Mouse (Mus musculus) lung, embryonic 16.5 days (tissue): ENCODE results near the gene Unc5a. TPM values are rescaled to one million over a fixed set of nuclear protein-coding genes. Genes with fewer than 3 reads are reported as not detected.

Experiments used
- ATAC-seq: fragments of 200-750 bp; cut with Nextera tagmentation; 2 replicates; pipeline ENCODE4 v1.8.0; 2017; ENCODE audit warnings: low read depth, mild to moderate bottlenecking, moderate library complexity
- H3K27ac ChIP-seq: fragments of 300-500 bp; sonication (generic); 2 replicates; pipeline ENCODE4 v1.5.1; 2014; ENCODE audit warnings: mild to moderate bottlenecking, control low read depth, low read length
- H3K27me3 ChIP-seq: fragments of 300-500 bp; sonication (generic); 2 replicates; pipeline ENCODE4 v1.6.1; 2014; ENCODE audit warnings: low read depth, low read length, mixed read lengths; ENCODE audit not compliant: control insufficient read depth, insufficient read depth
- H3K36me3 ChIP-seq: fragments of 300-500 bp; sonication (generic); 2 replicates; pipeline ENCODE4 v1.6.1; 2014; ENCODE audit warnings: low read length; ENCODE audit not compliant: control insufficient read depth, insufficient read depth
- H3K4me1 ChIP-seq: fragments of 300-500 bp; sonication (generic); replicated peaks from 2 replicates; pipeline ENCODE4 v1.6.1; 2014; ENCODE audit warnings: low read length, mixed read lengths; ENCODE audit not compliant: control insufficient read depth, insufficient read depth
- H3K4me2 ChIP-seq: fragments of 300-500 bp; sonication (generic); 2 replicates; pipeline ENCODE4 v1.6.1; 2014; ENCODE audit warnings: low read depth, low read length, control low read depth
- H3K4me3 ChIP-seq: fragments of 300-500 bp; sonication (generic); 2 replicates; pipeline ENCODE4 v1.5.1; 2014; ENCODE audit warnings: mild to moderate bottlenecking, low read length, control low read depth
- H3K9ac ChIP-seq: fragments of 300-500 bp; sonication (generic); 2 replicates; pipeline ENCODE4 v1.6.1; 2014; ENCODE audit warnings: low read length, control low read depth
- H3K9me3 ChIP-seq: fragments of 300-500 bp; sonication (generic); 2 replicates; pipeline ENCODE4 v1.6.1; 2016; ENCODE audit warnings: low read length; ENCODE audit not compliant: control insufficient read depth
- WGBS: fragments of 180-500 bp; shearing (Covaris S2); extraction: QIAGEN DNeasy Blood & Tissue Kit; methylation state at CpG from one replicate; pipeline ENCODE4 v1.1.7; 2014; 5-methylcytosine and 5-hydroxymethylcytosine counted together
- polyA plus RNA-seq: library from polyadenylated mRNA; unstranded; fragments of >200 nt; fragmentation: Nextera tagmentation; extraction: Ambion mirVana; gene quantifications from 2 replicates; pipeline ENCODE4 v1.2.1, GENCODE M21; 2015

Unc5a gene
- polyA plus RNA-seq, 1 experiment from 2014 or later, result 4.3 TPM

GRCm38 (mm10) chr13:55047706-55048105 lies 98.5 kb downstream of the Unc5a start:
- Histone ChIP-seq H3K27ac (no peak overlapping the region), H3K4me1 (no peaks in the 10 kb centered on the region), H3K27me3 (no peaks in the 10 kb centered on the region), H3K4me3 (no peak overlapping the region), H3K36me3 (0 out of 2 replicates have a peak, but pooled peaks cover 2% of the 10 kb centered on the region), H3K9me3 (no peaks in the 10 kb centered on the region), H3K9ac (no peak overlapping the region), H3K4me2 (no peak overlapping the region)
- ATAC-seq, result no peak
- 82% methylated on average over 3 of the region's 3 CpGs for WGBS

Other genes with a start within 250 kb of the Unc5a start
- 0.30 TPM in 1 of 2 replicates, not detected in the other for gene Cdhr2, start 247.9 kb upstream of the Unc5a start, polyA plus RNA-seq
- 0.05 and 0.16 TPM in 2 replicates for gene Gprin1, start 199.5 kb upstream of the Unc5a start, polyA plus RNA-seq
- 0.31 TPM in 1 of 2 replicates, not detected in the other for gene Sncb, start 182.8 kb upstream of the Unc5a start, polyA plus RNA-seq
- not detected in 2 replicates for gene Eif4e1b, start 165.4 kb upstream of the Unc5a start, polyA plus RNA-seq
- 19.6 and 21.0 TPM in 2 replicates for gene Tspan17, start 160.0 kb upstream of the Unc5a start, polyA plus RNA-seq
- gene Hk3, start 72.0 kb downstream of the Unc5a start, polyA plus RNA-seq, result 0.95 and 1.3 TPM in 2 replicates
- 30.9 and 34.7 TPM in 2 replicates for gene Uimc1, start 150.9 kb downstream of the Unc5a start, polyA plus RNA-seq
- gene Zfp346, start 155.9 kb downstream of the Unc5a start, polyA plus RNA-seq, result 15.1 and 20.0 TPM in 2 replicates
- not detected in 2 replicates for gene Gm17617, start 184.1 kb downstream of the Unc5a start, polyA plus RNA-seq
- gene Fgfr4, start 203.2 kb downstream of the Unc5a start, polyA plus RNA-seq, result 26.3 and 27.7 TPM in 2 replicates